Mouse (Mus musculus): ENCODE data around the gene Cldn22. TPM values are rescaled to one million over a fixed set of nuclear protein-coding genes. Genes with fewer than 3 reads are reported as not detected.

Cldn22 gene
- not detected in 2 replicates for polyA plus RNA-seq (2015; fragmentation: Nextera tagmentation; extraction: Ambion mirVana)

DNA sequence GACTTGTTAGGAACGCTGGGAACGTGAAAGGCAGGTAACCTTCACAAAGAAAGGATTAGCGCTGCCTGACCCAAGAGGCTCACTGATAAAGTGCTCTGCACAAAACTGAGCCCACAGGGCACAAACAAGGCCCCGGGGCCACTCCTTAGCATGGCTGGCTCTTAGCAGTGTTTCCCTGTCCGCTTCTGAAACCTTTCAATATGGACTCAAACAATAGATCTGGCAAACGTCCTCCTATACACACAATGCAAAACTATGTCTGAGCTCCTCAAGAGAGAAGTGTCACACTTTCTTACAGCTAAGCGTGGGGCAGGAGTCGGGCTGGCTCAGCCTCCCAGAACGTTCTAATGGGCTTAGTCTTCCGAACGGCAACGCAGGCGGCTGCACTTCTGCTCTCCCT is at the start of gene Cldn22:
TSS of gene Cldn22 (plus strand) at position 301 of the 400 bp plus-strand sequence.

DNA sequence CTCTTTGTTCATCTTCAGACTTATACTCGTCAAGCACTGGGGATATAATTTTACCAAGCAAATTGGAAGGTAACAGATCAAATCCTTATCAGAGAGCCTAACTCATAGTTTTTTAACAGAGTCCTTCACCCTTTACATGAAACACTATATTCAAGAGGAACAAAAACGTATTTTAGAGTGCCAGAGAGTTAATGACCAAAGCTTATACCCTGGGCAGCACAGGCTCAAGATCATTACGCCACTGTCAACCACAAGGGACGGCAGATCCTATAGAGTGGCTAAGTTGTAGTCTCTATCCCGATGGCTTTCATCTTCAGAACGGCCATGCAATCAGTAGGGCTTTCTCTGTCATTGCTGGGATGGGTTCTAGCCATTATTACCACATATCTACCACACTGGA is 2.4 kb upstream of the Cldn22 start, which contains the start of gene Cldn24:
TSS of gene Cldn24 (plus strand) at position 301 of the 400 bp plus-strand sequence.

Other genes starting within 250 kb of the Cldn22 start
- 14.6 and 18.9 TPM in 2 replicates for gene Ing2, start 148.9 kb upstream of the Cldn22 start, polyA plus RNA-seq (2015; fragmentation: Nextera tagmentation; extraction: Ambion mirVana)
- gene Cdkn2aip, start 110.5 kb upstream of the Cldn22 start, polyA plus RNA-seq (2015; fragmentation: Nextera tagmentation; extraction: Ambion mirVana): 9.4 and 10.5 TPM in 2 replicates
- gene Cldn24, start 2.3 kb upstream of the Cldn22 start, polyA plus RNA-seq (2015; fragmentation: Nextera tagmentation; extraction: Ambion mirVana): not detected in 2 replicates
- gene Wwc2, start 166.4 kb downstream of the Cldn22 start, polyA plus RNA-seq (2015; fragmentation: Nextera tagmentation; extraction: Ambion mirVana): 4.6 and 5.4 TPM in 2 replicates

All from skeletal muscle tissue, postnatal 0 days (tissue).